Mouse (Mus musculus) G1E-ER4 (cell line): Measurements from ENCODE around the gene Tiam2. TPM values are rescaled to one million over a fixed set of nuclear protein-coding genes. Genes with fewer than 3 reads are reported as not detected.

Experiments used
- GATA1 ChIP-seq: IDR thresholded peaks from one replicate; pipeline ENCODE4 v1.8.0; 2012; ENCODE audit warnings: low read length, inconsistent platforms
- polyA plus RNA-seq: library from polyadenylated mRNA; stranded (reverse); fragments of >175 nt; gene quantifications from 2 replicates; pipeline ENCODE4 v1.2.3, GENCODE M21; 2012

Tiam2 gene
- polyA plus RNA-seq, 1 experiment, result not detected

- no peak for TF ChIP-seq GATA1
Observed at GRCm38 (mm10) chr17:3415580-3415979, 89.2 kb downstream of the Tiam2 start.

GRCm38 (mm10) chr17:3416401-3416800 is 90.0 kb downstream of the Tiam2 start:
- TF ChIP-seq GATA1, result no peak

- TF ChIP-seq GATA1, result no peak
Observed at GRCm38 (mm10) chr17:3419368-3419928, 93.1 kb downstream of the Tiam2 start.

- TF ChIP-seq GATA1, result no peak
Observed at GRCm38 (mm10) chr17:3420148-3420547, 93.8 kb downstream of the Tiam2 start.

- TF ChIP-seq GATA1, result no peak
Observed at GRCm38 (mm10) chr17:3423416-3423815, 97.0 kb downstream of the Tiam2 start.

GRCm38 (mm10) chr17:3428659-3429058 is 102.3 kb downstream of the Tiam2 start:
- TF ChIP-seq GATA1, result no peak

- TF ChIP-seq GATA1, result no peak
Observed at GRCm38 (mm10) chr17:3432590-3433498, 106.5 kb downstream of the Tiam2 start.

GRCm38 (mm10) chr17:3433521-3434271 is 107.3 kb downstream of the Tiam2 start:
- TF ChIP-seq GATA1, result no peak

GRCm38 (mm10) chr17:3435299-3435698 is 108.9 kb downstream of the Tiam2 start:
- TF ChIP-seq GATA1, result no peak

GRCm38 (mm10) chr17:3436841-3437515 is 110.6 kb downstream of the Tiam2 start:
- TF ChIP-seq GATA1, result no peak

GRCm38 (mm10) chr17:3442526-3443401 is 116.4 kb downstream of the Tiam2 start:
- no peak for TF ChIP-seq GATA1

GRCm38 (mm10) chr17:3446191-3446950 is 120.0 kb downstream of the Tiam2 start:
- no peak for TF ChIP-seq GATA1

GRCm38 (mm10) chr17:3448725-3449124 is 122.4 kb downstream of the Tiam2 start:
- TF ChIP-seq GATA1, result no peak

- TF ChIP-seq GATA1, result no peak
Observed at GRCm38 (mm10) chr17:3451077-3451476, 124.7 kb downstream of the Tiam2 start.
